Mouse (Mus musculus) MEL (cell line): ENCODE measurements at regions not wholly inside any gene's neighbourhood (a gene's known extent, or its start where the extent isn't known, plus 50 kb on each side); places are given as distances from the start of the nearest gene placed in this dataset.

ENCODE experiments used
- DNase-seq: peaks from one replicate; pipeline ENCODE4 v3.0.0; 2011; ENCODE audit warnings: low read depth, low spot score
- H3K27ac ChIP-seq: 2 replicates; pipeline ENCODE4 v1.5.1; 2012; ENCODE audit warnings: low read depth, mild to moderate bottlenecking, control low read depth, low read length, moderate library complexity; ENCODE audit not compliant: control insufficient read depth
- H3K27me3 ChIP-seq, 2 experiments: fragments of 150-350 bp in 1 of 2; sonication (generic) in 1 of 2; 2 replicates each; pipeline ENCODE4 v1.6.1; 2012; ENCODE audit warnings: low read length in 2 of 2, mild to moderate bottlenecking in 2 of 2, improper control_type of control experiment in 1 of 2, moderate library complexity in 1 of 2; ENCODE audit not compliant: insufficient read depth in 2 of 2, control insufficient read depth in 1 of 2
- H3K36me3 ChIP-seq, 2 experiments: 2 replicates each; pipeline ENCODE4 v1.6.1; 2012 to 2014; ENCODE audit warnings: low read length in 2 of 2, improper control_type of control experiment in 1 of 2, inconsistent platforms in 1 of 2, mild to moderate bottlenecking in 1 of 2; ENCODE audit not compliant: insufficient read depth in 2 of 2, control insufficient read depth in 1 of 2
- H3K4me1 ChIP-seq, 2 experiments: fragments of 150-350 bp in 1 of 2; sonication (generic) in 1 of 2; 2 replicates each; pipeline ENCODE4 v1.6.1; 2012; ENCODE audit warnings: low read length in 2 of 2, improper control_type of control experiment in 1 of 2, mild to moderate bottlenecking in 1 of 2; ENCODE audit not compliant: insufficient read depth in 2 of 2, control insufficient read depth in 1 of 2
- H3K4me3 ChIP-seq, 2 experiments: fragments of 150-350 bp in 1 of 2; sonication (generic) in 1 of 2; 2 replicates each; pipeline ENCODE4 v1.5.1; 2012; ENCODE audit warnings: low read depth in 2 of 2, low read length in 2 of 2, mild to moderate bottlenecking in 2 of 2, moderate library complexity in 2 of 2, control low read depth in 1 of 2, improper control_type of control experiment in 1 of 2; ENCODE audit not compliant: control insufficient read depth in 1 of 2, insufficient read depth in 1 of 2
- H3K79me2 ChIP-seq: 2 replicates; pipeline ENCODE4 v1.6.1; 2012; ENCODE audit warnings: mild to moderate bottlenecking, low read length, moderate library complexity; ENCODE audit not compliant: control insufficient read depth, poor library complexity, insufficient read depth
- H3K9ac ChIP-seq: 2 replicates; pipeline ENCODE4 v1.6.1; 2012; ENCODE audit warnings: low read depth, mild to moderate bottlenecking, control low read depth, low read length, moderate library complexity; ENCODE audit not compliant: control insufficient read depth, poor library complexity, severe bottlenecking
- H3K9me3 ChIP-seq: fragments of 150-350 bp; sonication (generic); replicated peaks from 2 replicates; pipeline ENCODE4 v1.6.1; 2012; ENCODE audit warnings: mild to moderate bottlenecking, low read length, improper control_type of control experiment, moderate library complexity; ENCODE audit not compliant: insufficient read depth
- CTCF ChIP-seq, 3 experiments: IDR thresholded peaks in 2 of 3; conservative IDR thresholded peaks in 1 of 3; 2 replicates each; pipeline ENCODE4 v1.5.1; 2011 to 2012; ENCODE audit warnings: low read length in 3 of 3, low read depth in 2 of 3, mild to moderate bottlenecking in 2 of 3, improper control_type of control experiment in 1 of 3, inconsistent platforms in 1 of 3, mixed read lengths in 1 of 3, moderate library complexity in 1 of 3; ENCODE audit not compliant: control insufficient read depth in 1 of 3, insufficient read depth in 1 of 3, poor library complexity in 1 of 3, severe bottlenecking in 1 of 3
- EP300 ChIP-seq, 2 experiments: IDR thresholded peaks; 2 replicates each; pipeline ENCODE4 v1.6.1; 2011; ENCODE audit warnings: improper control_type of control experiment in 2 of 2, low read length in 2 of 2, low read depth in 1 of 2, mild to moderate bottlenecking in 1 of 2
- ETS1 ChIP-seq: IDR thresholded peaks from 2 replicates; pipeline ENCODE4 v1.6.1; 2012; ENCODE audit warnings: low read depth, mild to moderate bottlenecking, inconsistent platforms, low read length, improper control_type of control experiment, moderate library complexity
- GABPA ChIP-seq: IDR thresholded peaks from 2 replicates; pipeline ENCODE4 v1.6.1; 2012; ENCODE audit warnings: low read depth, mild to moderate bottlenecking, inconsistent platforms, low read length, improper control_type of control experiment, moderate library complexity
- GATA1 ChIP-seq: IDR thresholded peaks from 2 replicates; pipeline ENCODE4 v1.6.1; 2011; ENCODE audit warnings: low read depth, low read length, improper control_type of control experiment
- HCFC1 ChIP-seq: IDR thresholded peaks from 2 replicates; pipeline ENCODE4 v1.6.1; 2012; ENCODE audit warnings: low read depth, mild to moderate bottlenecking, inconsistent platforms, low read length, improper control_type of control experiment, moderate library complexity
- JUND ChIP-seq: IDR thresholded peaks from 2 replicates; pipeline ENCODE4 v1.6.1; 2011; ENCODE audit warnings: low read depth, mild to moderate bottlenecking, improper control_type of control experiment, low read length
- MEF2A ChIP-seq: IDR thresholded peaks from 2 replicates; pipeline ENCODE4 v1.6.1; 2014; ENCODE audit warnings: low read depth, mild to moderate bottlenecking, inconsistent platforms, low read length, improper control_type of control experiment; ENCODE audit not compliant: poor library complexity, insufficient replicate concordance, severe bottlenecking; ENCODE audit errors: extremely low read depth
- MYB ChIP-seq: IDR thresholded peaks from 2 replicates; pipeline ENCODE4 v1.6.1; 2011; ENCODE audit warnings: mild to moderate bottlenecking, low read depth, low read length, improper control_type of control experiment
- MYC ChIP-seq: IDR thresholded peaks from 2 replicates; pipeline ENCODE4 v1.6.1; 2011; ENCODE audit warnings: low read depth, mild to moderate bottlenecking, low read length, improper control_type of control experiment, moderate library complexity
- NELFE ChIP-seq: IDR thresholded peaks from 2 replicates; pipeline ENCODE4 v1.6.1; 2011; ENCODE audit warnings: low read depth, low read length, improper control_type of control experiment
- NRF1 ChIP-seq: IDR thresholded peaks from 2 replicates; pipeline ENCODE4 v1.6.1; 2014; ENCODE audit warnings: low read depth, mild to moderate bottlenecking, inconsistent platforms, low read length, improper control_type of control experiment, moderate library complexity; ENCODE audit not compliant: poor library complexity, insufficient read depth, severe bottlenecking
- POLR2AphosphoS2 ChIP-seq: IDR thresholded peaks from 2 replicates; pipeline ENCODE4 v1.6.1; 2011; ENCODE audit warnings: low read length, improper control_type of control experiment
- SIN3A ChIP-seq: IDR thresholded peaks from 2 replicates; pipeline ENCODE4 v1.6.1; 2012; ENCODE audit warnings: low read length, improper control_type of control experiment, inconsistent platforms
- UBTF ChIP-seq: IDR thresholded peaks from 2 replicates; pipeline ENCODE4 v1.6.1; 2012; ENCODE audit warnings: low read depth, mild to moderate bottlenecking, inconsistent platforms, low read length, improper control_type of control experiment, moderate library complexity, borderline replicate concordance; ENCODE audit not compliant: insufficient read depth

DNA sequence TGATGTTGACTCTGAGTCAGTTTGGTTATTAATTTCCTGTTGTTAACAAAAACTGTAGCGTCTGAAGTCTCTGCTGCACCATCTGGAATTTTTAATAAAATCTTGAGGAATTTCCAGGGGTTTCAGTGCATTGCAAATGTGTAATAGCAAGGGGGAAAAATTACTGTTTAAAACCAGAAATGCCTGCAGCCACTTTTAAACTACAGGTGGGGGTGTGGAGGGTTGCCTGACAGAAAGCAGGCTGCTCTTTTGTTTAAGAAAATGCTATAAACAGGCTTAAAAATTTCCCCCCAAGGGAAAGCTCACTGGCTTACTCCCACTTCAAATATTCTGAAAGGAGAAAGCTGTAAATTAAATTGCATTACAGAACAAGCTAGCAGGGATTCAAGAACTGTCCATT, 71.8 kb upstream of the Gjb5 start:
- Histone ChIP-seq H3K9me3 (no peaks in the 10 kb centered on the region), H3K27ac (no peak overlapping the region), H3K4me1 (no peaks in the 10 kb centered on the region), H3K79me2 (no peaks in the 10 kb centered on the region), H3K4me3 (no peak overlapping the region), H3K36me3 (no peaks in the 10 kb centered on the region), H3K27me3 (no peaks in the 10 kb centered on the region), H3K9ac (no peak overlapping the region)
- DNase-seq: no peak
- TF ChIP-seq MEF2A (no peak), UBTF (no peak), MYC (no peak), NRF1 (no peak), CTCF (IDR thresholded peaks at IDR 0.05 in 2 of 3, conservative IDR thresholded peaks at IDR 0.05 in 1 of 3; ENCODE audit: control insufficient read depth in 1 of 3, insufficient read depth in 1 of 3, low read depth in 2 of 3, low read length in 3 of 3, poor library complexity in 1 of 3, severe bottlenecking in 1 of 3) (no peak), GATA1 (no peak), JUND (no peak), HCFC1 (no peak), NELFE (no peak)

DNA sequence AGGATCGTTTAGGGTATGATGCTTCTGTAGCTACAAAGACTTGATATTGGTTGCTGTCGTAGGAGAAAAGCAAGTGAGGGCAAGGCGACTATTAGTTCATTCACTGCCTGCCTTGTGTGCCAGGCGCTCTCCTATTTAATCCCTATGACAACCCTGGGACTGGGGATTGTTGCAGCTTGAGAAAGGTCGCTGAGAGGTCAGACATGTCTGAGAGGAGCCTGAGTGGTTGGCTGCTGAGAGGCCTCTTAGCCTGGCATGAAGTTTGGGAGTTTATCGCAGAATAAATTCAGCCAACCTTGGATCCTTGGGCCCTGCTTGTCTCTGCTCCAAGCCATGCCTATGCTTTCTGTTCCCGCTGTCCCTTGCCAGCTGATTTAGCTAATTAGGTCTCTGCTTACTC, 65.9 kb upstream of the Gjb5 start:
- H3K27me3 ChIP-seq: no peaks in the 10 kb centered on the region
- no peaks in the 10 kb centered on the region for H3K79me2 ChIP-seq
- no peak for DNase-seq
- H3K4me3 ChIP-seq: no peak overlapping the region
- H3K27ac ChIP-seq: no peak overlapping the region
- no peaks in the 10 kb centered on the region for H3K36me3 ChIP-seq
- H3K9me3 ChIP-seq: no peaks in the 10 kb centered on the region
- no peaks in the 10 kb centered on the region for H3K4me1 ChIP-seq
- H3K9ac ChIP-seq: no peak overlapping the region
- TF ChIP-seq ETS1 (no peak), MYB (no peak), POLR2AphosphoS2 (no peak), CTCF (IDR thresholded peaks at IDR 0.05 in 2 of 3, conservative IDR thresholded peaks at IDR 0.05 in 1 of 3; ENCODE audit: control insufficient read depth in 1 of 3, insufficient read depth in 1 of 3, low read depth in 2 of 3, low read length in 3 of 3, poor library complexity in 1 of 3, severe bottlenecking in 1 of 3) (no peak), GABPA (no peak), EP300 (IDR thresholded peaks at IDR 0.05; ENCODE audit: low read depth in 1 of 2, low read length in 2 of 2) (no peak)

DNA sequence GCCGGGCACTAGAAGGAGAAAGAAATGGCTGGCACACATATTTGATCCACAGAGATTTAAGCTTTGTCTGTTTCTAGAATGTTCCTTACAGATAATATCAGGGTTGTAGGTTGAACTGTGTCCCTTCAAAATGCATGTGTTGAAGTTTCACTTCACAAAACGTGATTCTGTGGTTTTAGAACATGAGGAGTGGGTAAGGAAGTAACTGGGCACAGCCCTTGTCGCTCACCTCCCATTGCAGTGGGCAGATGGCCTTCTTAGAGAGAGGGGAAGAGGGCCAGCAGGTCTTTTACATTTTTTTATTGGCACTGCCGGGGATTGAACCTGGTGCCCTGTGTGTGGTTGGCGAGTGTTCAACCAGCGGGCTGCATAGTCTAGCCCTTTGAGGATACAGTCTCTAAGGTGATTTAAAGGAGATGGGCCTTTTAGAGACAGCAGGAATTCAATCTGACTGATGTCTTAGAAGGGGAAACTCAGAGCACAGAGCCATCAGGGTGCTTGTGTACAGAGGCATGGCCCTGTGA, 64.0 kb upstream of the Gjb5 start:
- no peak overlapping the region for H3K27ac ChIP-seq
- H3K79me2 ChIP-seq: no peaks in the 10 kb centered on the region
- no peak for TF ChIP-seq SIN3A
- TF ChIP-seq HCFC1: no peak
- H3K36me3 ChIP-seq: no peaks in the 10 kb centered on the region
- no peaks in the 10 kb centered on the region for H3K9me3 ChIP-seq
- H3K27me3 ChIP-seq: no peaks in the 10 kb centered on the region
- no peak overlapping the region for H3K9ac ChIP-seq
- H3K4me1 ChIP-seq: no peaks in the 10 kb centered on the region
- no peak for DNase-seq
- H3K4me3 ChIP-seq: no peak overlapping the region
